Mouse (Mus musculus) spleen, adult 2 months (tissue): ENCODE results near the gene Krt18. TPM values are rescaled to one million over a fixed set of nuclear protein-coding genes. Genes with fewer than 3 reads are reported as not detected.

ENCODE experiments used
- DNase-seq, 2 experiments: peaks; one replicate each; pipeline versions ENCODE4 v3.0.0 to v3.0.0-alpha.2; 2012 to 2021; ENCODE audit warnings: low spot score in 2 of 2, low read depth in 1 of 2
- H3K27ac ChIP-seq: fragments of 200-500 bp; 2 replicates; pipeline ENCODE4 v1.5.1; 2012; ENCODE audit warnings: low read length, inconsistent platforms; ENCODE audit not compliant: insufficient read depth
- H3K27me3 ChIP-seq: fragments of 200-500 bp; 2 replicates; pipeline ENCODE4 v1.6.1; 2012; ENCODE audit warnings: mild to moderate bottlenecking, moderate library complexity, low read length, inconsistent platforms; ENCODE audit not compliant: control insufficient read depth, insufficient read depth
- H3K36me3 ChIP-seq: fragments of 200-500 bp; 2 replicates; pipeline ENCODE4 v1.6.1; 2012; ENCODE audit warnings: mild to moderate bottlenecking, low read length, inconsistent platforms; ENCODE audit not compliant: control insufficient read depth, insufficient read depth
- H3K4me1 ChIP-seq: fragments of 200-500 bp; 2 replicates; pipeline ENCODE4 v1.6.1; 2011; ENCODE audit warnings: inconsistent platforms; ENCODE audit not compliant: control insufficient read depth, insufficient read depth, insufficient read length
- H3K4me3 ChIP-seq: fragments of 200-500 bp; 2 replicates; pipeline ENCODE4 v1.5.1; 2011; ENCODE audit warnings: mild to moderate bottlenecking, inconsistent platforms; ENCODE audit not compliant: insufficient read depth, insufficient read length; ENCODE audit errors: extremely low read depth
- CTCF ChIP-seq: fragments of 200-500 bp; IDR thresholded peaks from 2 replicates; pipeline ENCODE4 v1.5.1; 2011; ENCODE audit warnings: mild to moderate bottlenecking, inconsistent platforms; ENCODE audit not compliant: insufficient read depth, insufficient read length, insufficient replicate concordance; ENCODE audit errors: extremely low read depth
- POLR2A ChIP-seq: fragments of 200-500 bp; IDR thresholded peaks from 2 replicates; pipeline ENCODE4 v1.6.1; 2011; ENCODE audit warnings: low read depth, low read length, inconsistent platforms
- WGBS: fragments of 180-500 bp; shearing (Covaris S2); methylation state at CpG from one replicate; pipeline ENCODE4 v1.1.7; 2018; 5-methylcytosine and 5-hydroxymethylcytosine counted together
- polyA plus RNA-seq: library from polyadenylated mRNA; depleted of rRNA; stranded (reverse); fragments of >200 nt; gene quantifications from 2 replicates; pipeline ENCODE4 v1.2.3, GENCODE M21; 2012

Krt18 gene
- polyA plus RNA-seq, 1 experiment: 2.2 TPM

DNA sequence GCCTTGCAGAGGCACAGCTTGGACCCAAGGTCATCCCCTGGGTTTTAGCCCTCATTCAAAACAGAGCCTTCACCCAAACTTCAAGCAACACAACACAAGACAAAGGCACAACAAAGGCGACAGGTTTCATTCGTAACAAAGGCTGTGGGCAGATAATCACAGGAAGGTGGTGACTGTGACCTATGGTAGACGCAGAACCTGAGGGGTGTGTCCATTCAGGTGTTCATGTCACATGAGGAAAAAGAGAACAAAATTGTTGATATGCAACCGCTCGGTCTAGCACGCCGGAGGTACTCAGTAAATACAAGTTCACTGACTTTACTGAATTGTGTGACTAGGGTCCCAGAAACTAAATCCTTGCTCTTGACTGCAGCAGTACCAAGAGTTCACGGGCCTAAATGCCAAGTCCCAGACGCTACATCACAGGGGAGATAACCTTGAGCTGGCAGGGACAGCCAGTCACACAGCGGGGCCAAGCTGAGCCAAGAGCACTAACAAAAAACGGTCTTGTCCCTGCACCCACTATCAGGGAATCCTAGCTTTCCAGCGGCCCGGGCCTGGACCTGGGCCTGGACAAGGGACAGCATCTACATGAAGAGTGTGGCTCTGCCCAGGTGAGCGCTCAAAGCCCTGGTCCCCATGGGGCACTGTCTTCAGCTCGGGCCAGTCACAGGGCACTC lies 28.7 kb downstream of the Krt18 start:
- Histone ChIP-seq H3K4me1 (peaks cover 2% of the 10 kb centered on the region; the same call in 1 of the 2 replicates), H3K27ac (no peak overlapping the region), H3K36me3 (no peaks in the 10 kb centered on the region), H3K27me3 (0 out of 2 replicates have a peak, but pooled peaks cover 3% of the 10 kb centered on the region), H3K4me3 (no peak overlapping the region)
- TF ChIP-seq POLR2A (no peak), CTCF (no peak)
- DNase-seq: no peak
- WGBS: 91% methylated on average over 15 of the region's 15 CpGs

DNA sequence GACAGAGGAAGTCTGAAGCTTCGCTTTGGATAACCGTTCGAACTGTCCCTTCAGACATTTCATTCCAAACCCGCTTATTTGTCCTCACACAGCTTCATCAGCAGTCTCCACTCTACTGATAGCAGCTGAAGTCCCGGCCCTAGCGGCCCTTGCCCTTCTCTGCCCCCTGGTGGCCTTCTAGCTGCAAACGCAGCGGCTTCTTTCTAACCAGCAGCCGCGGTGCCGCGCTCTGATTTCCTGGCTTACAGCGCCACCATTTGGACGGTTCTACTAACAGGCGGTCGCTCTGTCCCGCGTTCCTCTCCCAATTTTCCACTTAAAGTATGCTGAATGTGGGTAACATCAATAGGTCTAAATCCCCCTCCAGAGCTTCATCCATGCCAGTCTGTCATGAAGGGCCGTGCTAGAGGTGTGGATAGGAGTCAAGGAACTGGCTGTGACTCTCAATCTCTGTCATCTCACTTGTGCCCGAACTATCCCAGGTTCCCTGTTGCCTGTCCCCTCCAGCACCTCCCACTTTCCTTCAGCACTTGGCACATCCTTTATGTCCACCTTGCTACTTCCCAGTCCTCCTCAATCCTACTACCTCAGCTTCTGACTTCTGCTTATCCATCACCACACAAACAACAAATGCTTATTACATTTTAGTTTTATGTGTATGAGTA lies 37.8 kb downstream of the Krt18 start:
- TF ChIP-seq CTCF (peak; percentile 97), POLR2A (no peak)
- Histone ChIP-seq H3K4me1 (peaks cover 2% of the 10 kb centered on the region; the same call in 1 of the 2 replicates), H3K36me3 (no peaks in the 10 kb centered on the region), H3K4me3 (no peak overlapping the region), H3K27ac (no peak overlapping the region), H3K27me3 (no peaks in the 10 kb centered on the region)
- peak; percentile 70 to 88 for DNase-seq
- 4% methylated on average over 20 of the region's 20 CpGs for WGBS

DNA sequence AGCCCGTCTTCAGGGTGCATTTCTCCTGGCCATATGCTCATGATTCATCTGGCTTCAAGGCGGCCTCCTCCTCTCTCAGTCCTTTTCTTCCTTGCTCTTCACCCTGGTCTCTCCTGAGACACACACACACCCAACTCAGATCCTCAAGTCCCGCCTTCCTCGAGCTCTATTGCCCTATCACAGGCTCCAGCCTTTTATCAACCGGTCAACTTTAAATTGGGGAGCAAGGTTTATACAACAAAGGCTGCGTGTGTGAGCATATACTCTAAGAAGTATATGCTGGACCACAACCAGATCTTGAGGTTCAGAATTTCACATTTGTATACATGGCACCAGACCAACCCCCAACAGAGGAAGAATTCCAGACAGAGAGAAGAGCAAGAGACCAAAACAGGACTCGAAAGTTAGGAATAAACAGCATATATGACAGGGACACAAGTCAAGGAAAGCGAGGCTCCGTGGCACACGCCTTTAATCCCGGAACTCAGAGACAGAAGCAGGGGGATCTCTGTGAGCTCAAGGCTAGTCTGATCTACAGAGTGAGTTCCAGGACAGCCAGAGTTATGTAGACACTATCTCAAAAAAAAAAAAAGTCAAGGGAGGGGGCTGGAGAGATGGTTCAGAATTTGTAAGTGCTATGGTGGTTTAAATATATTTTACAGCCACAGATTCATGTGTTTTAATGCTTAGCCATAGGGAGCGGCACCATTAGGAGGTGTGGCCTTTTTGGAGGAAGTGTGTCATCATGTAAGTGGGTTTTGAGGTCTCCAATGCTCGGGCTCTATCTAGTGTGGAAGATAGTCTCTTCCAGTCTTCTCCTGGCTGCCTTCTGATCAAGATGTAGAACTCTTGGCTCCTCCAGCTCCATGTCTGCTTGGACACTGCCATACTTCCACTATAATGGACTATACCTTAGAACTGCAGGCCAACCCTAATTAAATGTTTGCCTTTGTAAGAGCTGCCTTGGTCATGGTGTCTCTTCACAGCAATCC lies 42.8 kb downstream of the Krt18 start:
- TF ChIP-seq CTCF: no peak
- no peak for TF ChIP-seq POLR2A
- Histone ChIP-seq H3K36me3 (no peaks in the 10 kb centered on the region), H3K4me1 (peaks cover 7% of the 10 kb centered on the region; the same call in 1 of the 2 replicates), H3K27ac (no peak overlapping the region), H3K4me3 (no peak overlapping the region), H3K27me3 (no peaks in the 10 kb centered on the region)
- WGBS: 74% methylated on average over 13 of the region's 13 CpGs
- no peak for DNase-seq

DNA sequence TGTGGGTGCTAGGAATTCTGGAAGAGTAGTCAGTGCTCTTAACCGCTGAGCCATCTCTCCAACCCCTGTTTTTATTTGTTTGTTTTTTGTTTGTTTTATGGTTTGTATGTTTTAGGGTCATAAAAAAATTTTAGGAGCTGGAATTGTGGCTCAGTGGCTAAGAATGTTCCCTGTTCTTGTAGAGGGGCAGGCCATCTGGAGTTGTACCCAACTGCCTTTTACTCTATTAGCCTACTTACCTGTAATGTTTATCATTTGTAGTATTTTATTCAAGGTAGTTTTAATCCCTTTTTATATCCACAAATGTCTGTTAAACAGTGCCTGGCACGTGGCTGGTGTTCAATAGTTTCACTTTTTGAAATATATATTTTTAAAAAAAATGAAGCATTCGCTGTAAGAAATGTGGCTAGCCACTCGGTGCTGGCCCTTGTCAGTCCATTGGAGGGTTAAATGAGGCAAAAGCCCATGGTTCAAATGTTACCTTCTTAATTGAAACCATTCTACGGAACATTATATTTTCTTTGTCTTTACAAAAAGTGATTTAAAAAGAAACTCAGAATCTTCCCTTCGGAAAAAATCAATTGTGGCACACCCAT lies 45.1 kb downstream of the Krt18 start:
- Histone ChIP-seq H3K4me3 (peak overlapping the region; percentile 43; the same call in 1 of the 2 replicates), H3K36me3 (no peaks in the 10 kb centered on the region), H3K4me1 (peaks cover 7% of the 10 kb centered on the region; the same call in 1 of the 2 replicates), H3K27ac (no peak overlapping the region), H3K27me3 (no peaks in the 10 kb centered on the region)
- DNase-seq: no peak
- WGBS: 15% methylated on average over 6 of the region's 6 CpGs
- TF ChIP-seq POLR2A (no peak), CTCF (no peak)

DNA sequence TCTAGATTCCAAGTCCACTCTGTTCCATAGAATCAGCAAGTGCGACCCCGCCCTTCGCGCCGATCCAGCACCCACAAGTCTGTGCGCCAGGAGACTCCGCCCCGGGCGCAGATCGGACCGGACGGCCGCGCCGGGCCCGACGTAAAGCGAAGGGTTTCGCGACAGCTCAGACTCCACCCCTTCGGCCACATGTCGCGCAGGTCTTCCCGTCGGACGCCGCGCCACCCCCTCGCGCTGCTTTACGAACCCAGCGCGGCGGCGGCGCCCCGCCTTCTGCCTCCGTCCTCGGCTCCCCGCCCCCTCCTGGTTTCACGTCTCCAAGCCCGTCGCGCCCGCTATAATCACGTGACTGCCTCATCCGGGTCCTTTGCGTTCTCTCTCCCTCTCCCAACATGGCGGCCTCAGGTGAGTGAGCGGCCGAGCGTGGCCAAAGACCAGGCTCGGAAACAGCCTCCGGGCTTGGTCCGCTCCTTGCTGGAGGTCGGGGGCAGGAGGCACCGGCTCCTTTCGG lies 45.6 kb downstream of the Krt18 start, which contains the start of gene Eif4b:
Gene Eif4b (plus strand): TSS at position 215 of the 511 bp plus-strand sequence.
- Histone ChIP-seq H3K4me3 (peak within 1 kb of the TSS; percentile 91), H3K4me1 (peaks cover 7% of the 10 kb centered on the region; the same call in 1 of the 2 replicates), H3K27ac (peak within 1 kb of the TSS; percentile 92), H3K27me3 (no peaks in the 10 kb centered on the region), H3K36me3 (no peaks in the 10 kb centered on the region)
- WGBS: under 1% methylated on average over 58 of the region's 58 CpGs
- TF ChIP-seq POLR2A (peak; percentile 55), CTCF (no peak)
- peak; percentile 98 for DNase-seq
